Mouse (Mus musculus) stomach, postnatal 0 days (tissue): ENCODE measurements around the gene Zfp882.

Experiments used
- CTCF ChIP-seq: IDR thresholded peaks from 2 replicates; pipeline ENCODE4 v1.5.1; 2016; ENCODE audit warnings: antibody characterized with exemption, low read depth, mild to moderate bottlenecking, moderate library complexity
- EP300 ChIP-seq: optimal IDR thresholded peaks from 2 replicates; pipeline ENCODE3; 2016; ENCODE audit warnings: antibody characterized with exemption

GRCm38 (mm10) chr8:71960483-71960882 is 52.1 kb downstream of the Zfp882 start:
- TF ChIP-seq CTCF: no peak
- no peak for TF ChIP-seq EP300
